Mouse (Mus musculus): ENCODE data around the gene Cmtm2a. TPM values are rescaled to one million over a fixed set of nuclear protein-coding genes. Genes with fewer than 3 reads are reported as not detected.
A peak's percentile ranks its signal among the peaks of the same experiment; 100 is the strongest.
"Not testable (repeated sequence)": the region's sequence is repeated elsewhere in the genome, so short reads cannot be mapped to it uniquely, and the experiment has no call there.

Cmtm2a gene
- polyA plus RNA-seq, 1 experiment from 2014 or later, result not detected

- H3K9ac ChIP-seq (replicated peaks), result no peak overlapping the region
- H3K27ac ChIP-seq (replicated peaks), result no peak overlapping the region
- no peaks in the 10 kb centered on the region for H3K9me3 ChIP-seq
- H3K4me1 ChIP-seq, result no peaks in the 10 kb centered on the region
- H3K4me3 ChIP-seq, result no peak overlapping the region
- H3K27me3 ChIP-seq, result no peaks in the 10 kb centered on the region
- H3K4me2 ChIP-seq (replicated peaks), result no peak overlapping the region
- ATAC-seq (replicated peaks), result no peak
- peaks cover 10% of the 10 kb centered on the region; the same call in 1 of the 2 replicates for H3K36me3 ChIP-seq
Observed at GRCm38 (mm10) chr8:104268368-104268767, 24.6 kb downstream of the Cmtm2a start.

- not testable (repeated sequence) for H3K9me3 ChIP-seq; ATAC-seq (replicated peaks)
- 96% methylated on average over 22 of the region's 22 CpGs for WGBS
Observed at GRCm38 (mm10) chr8:104264271-104264935, 28.6 kb downstream of the Cmtm2a start.

GRCm38 (mm10) chr8:104261802-104262201 lies 31.2 kb downstream of the Cmtm2a start:
- H3K27ac ChIP-seq (replicated peaks); H3K27me3 ChIP-seq; H3K4me1 ChIP-seq; H3K9me3 ChIP-seq; ATAC-seq (replicated peaks); H3K9ac ChIP-seq (replicated peaks); H3K4me3 ChIP-seq; H3K4me2 ChIP-seq (replicated peaks): not testable (repeated sequence)
- peaks cover 30% of the 10 kb centered on the region for H3K36me3 ChIP-seq
- WGBS, result 94% methylated on average over 5 of the region's 5 CpGs

More at GRCm38 (mm10) chr8:104264271-104264935, 28.6 kb downstream of the Cmtm2a start:
- H3K4me2 ChIP-seq (replicated peaks); H3K27me3 ChIP-seq; H3K9ac ChIP-seq (replicated peaks); H3K27ac ChIP-seq (replicated peaks); H3K4me1 ChIP-seq; H3K4me3 ChIP-seq: not testable (repeated sequence)
- peaks cover 10% of the 10 kb centered on the region; the same call in 1 of the 2 replicates for H3K36me3 ChIP-seq

- Histone ChIP-seq H3K27ac (replicated peaks) (no peak overlapping the region), H3K27me3 (no peaks in the 10 kb centered on the region), H3K9me3 (no peaks in the 10 kb centered on the region), H3K36me3 (peaks cover 7% of the 10 kb centered on the region), H3K4me2 (replicated peaks) (no peak overlapping the region), H3K4me1 (peaks cover 16% of the 10 kb centered on the region), H3K9ac (replicated peaks) (no peak overlapping the region), H3K4me3 (no peak overlapping the region)
- ATAC-seq (replicated peaks), result no peak
- 80% methylated on average over 3 of the region's 3 CpGs for WGBS
Observed at GRCm38 (mm10) chr8:104253016-104253415, 40.0 kb downstream of the Cmtm2a start.

- no peaks in the 10 kb centered on the region for H3K27me3 ChIP-seq
- peak overlapping the region; percentile 75 for H3K9ac ChIP-seq (replicated peaks)
- no peaks in the 10 kb centered on the region for H3K36me3 ChIP-seq
- peak overlapping the region; percentile 74 for H3K4me3 ChIP-seq
- H3K4me1 ChIP-seq, result peaks cover 29% of the 10 kb centered on the region
- ATAC-seq (replicated peaks), result no peak
- H3K27ac ChIP-seq (replicated peaks), result no peak overlapping the region
- WGBS, result 0% methylated on average over 7 of the region's 7 CpGs
- peak overlapping the region; percentile 67 for H3K4me2 ChIP-seq (replicated peaks)
- no peaks in the 10 kb centered on the region for H3K9me3 ChIP-seq
Observed at GRCm38 (mm10) chr8:104251461-104251860, 41.5 kb downstream of the Cmtm2a start.

- Histone ChIP-seq H3K9ac (replicated peaks) (peak within 1 kb of the TSS; percentile 75), H3K4me2 (replicated peaks) (peak within 1 kb of the TSS; percentile 67), H3K27me3 (no peaks in the 10 kb centered on the region), H3K4me3 (peak within 1 kb of the TSS; percentile 74), H3K36me3 (no peaks in the 10 kb centered on the region), H3K27ac (replicated peaks) (peak within 1 kb of the TSS; percentile 65), H3K4me1 (peaks cover 29% of the 10 kb centered on the region), H3K9me3 (no peaks in the 10 kb centered on the region)
- WGBS, result 3% methylated on average over 41 of the region's 41 CpGs
- peak; percentile 74 for ATAC-seq (replicated peaks)
Observed at GRCm38 (mm10) chr8:104250439-104251367, 42.3 kb downstream of the Cmtm2a start, which contains the start of gene Cklf. TSS of gene Cklf (plus strand) at chr8:104250861.

GRCm38 (mm10) chr8:104249442-104249996 lies 43.5 kb downstream of the Cmtm2a start:
- ATAC-seq (replicated peaks), result no peak
- 81% methylated on average over 7 of the region's 7 CpGs for WGBS
- Histone ChIP-seq H3K9me3 (no peaks in the 10 kb centered on the region), H3K27me3 (no peaks in the 10 kb centered on the region), H3K9ac (replicated peaks) (no peak overlapping the region), H3K27ac (replicated peaks) (no peak overlapping the region), H3K4me2 (replicated peaks) (no peak overlapping the region), H3K4me3 (no peak overlapping the region), H3K36me3 (peaks cover 2% of the 10 kb centered on the region; the same call in 1 of the 2 replicates), H3K4me1 (peaks cover 29% of the 10 kb centered on the region)

GRCm38 (mm10) chr8:104248276-104248675 lies 44.7 kb downstream of the Cmtm2a start, which contains the start of gene Tk2:
TSS of gene Tk2 (minus strand) at chr8:104248558.
- H3K4me3 ChIP-seq, result peak within 1 kb of the TSS; percentile 95
- no peaks in the 10 kb centered on the region for H3K27me3 ChIP-seq
- WGBS, result under 1% methylated on average over 28 of the region's 28 CpGs
- ATAC-seq (replicated peaks), result peak; percentile 93
- peak within 1 kb of the TSS; percentile 84 for H3K4me2 ChIP-seq (replicated peaks)
- H3K9me3 ChIP-seq, result no peaks in the 10 kb centered on the region
- peak within 1 kb of the TSS; percentile 95 for H3K9ac ChIP-seq (replicated peaks)
- peaks cover 29% of the 10 kb centered on the region for H3K4me1 ChIP-seq
- peaks cover 5% of the 10 kb centered on the region; the same call in 1 of the 2 replicates for H3K36me3 ChIP-seq
- H3K27ac ChIP-seq (replicated peaks), result peak within 1 kb of the TSS; percentile 71

GRCm38 (mm10) chr8:104247908-104248275 lies 45.1 kb downstream of the Cmtm2a start:
- no peak overlapping the region; the same call in 1 of the 2 replicates for H3K27ac ChIP-seq (replicated peaks)
- peak; percentile 0 for ATAC-seq (replicated peaks)
- peak overlapping the region; percentile 84 for H3K4me2 ChIP-seq (replicated peaks)
- H3K4me1 ChIP-seq, result peaks cover 29% of the 10 kb centered on the region
- peaks cover 8% of the 10 kb centered on the region for H3K36me3 ChIP-seq
- H3K9ac ChIP-seq (replicated peaks), result peak overlapping the region; percentile 95
- peak overlapping the region; percentile 95 for H3K4me3 ChIP-seq
- 3% methylated on average over 11 of the region's 11 CpGs for WGBS
- H3K9me3 ChIP-seq, result no peaks in the 10 kb centered on the region
- H3K27me3 ChIP-seq, result no peaks in the 10 kb centered on the region

- WGBS, result 76% methylated on average over 22 of the region's 22 CpGs
- no peaks in the 10 kb centered on the region for H3K27me3 ChIP-seq
- no peak for ATAC-seq (replicated peaks)
- peak overlapping the region; percentile 84 for H3K4me2 ChIP-seq (replicated peaks)
- peak overlapping the region; percentile 95 for H3K9ac ChIP-seq (replicated peaks)
- H3K4me3 ChIP-seq, result peak overlapping the region; percentile 95
- H3K4me1 ChIP-seq, result peaks cover 29% of the 10 kb centered on the region
- H3K36me3 ChIP-seq, result peaks cover 14% of the 10 kb centered on the region
- no peaks in the 10 kb centered on the region for H3K9me3 ChIP-seq
- H3K27ac ChIP-seq (replicated peaks), result no peak overlapping the region
Observed at GRCm38 (mm10) chr8:104247054-104247907, 45.7 kb downstream of the Cmtm2a start.

- H3K4me2 ChIP-seq (replicated peaks), result no peak overlapping the region
- no peaks in the 10 kb centered on the region for H3K27me3 ChIP-seq
- H3K9ac ChIP-seq (replicated peaks), result no peak overlapping the region
- peaks cover 24% of the 10 kb centered on the region for H3K4me1 ChIP-seq
- no peak overlapping the region for H3K27ac ChIP-seq (replicated peaks)
- H3K4me3 ChIP-seq, result no peak overlapping the region
- 88% methylated on average over 4 of the region's 4 CpGs for WGBS
- H3K36me3 ChIP-seq, result peaks cover 21% of the 10 kb centered on the region
- H3K9me3 ChIP-seq, result no peaks in the 10 kb centered on the region
- no peak for ATAC-seq (replicated peaks)
Observed at GRCm38 (mm10) chr8:104246621-104247020, 46.4 kb downstream of the Cmtm2a start.

Measured in forebrain, embryonic 15.5 days (tissue).